Comparison of ENCODE assay signal across 18 mouse cellular contexts in the genomic region with DNA sequence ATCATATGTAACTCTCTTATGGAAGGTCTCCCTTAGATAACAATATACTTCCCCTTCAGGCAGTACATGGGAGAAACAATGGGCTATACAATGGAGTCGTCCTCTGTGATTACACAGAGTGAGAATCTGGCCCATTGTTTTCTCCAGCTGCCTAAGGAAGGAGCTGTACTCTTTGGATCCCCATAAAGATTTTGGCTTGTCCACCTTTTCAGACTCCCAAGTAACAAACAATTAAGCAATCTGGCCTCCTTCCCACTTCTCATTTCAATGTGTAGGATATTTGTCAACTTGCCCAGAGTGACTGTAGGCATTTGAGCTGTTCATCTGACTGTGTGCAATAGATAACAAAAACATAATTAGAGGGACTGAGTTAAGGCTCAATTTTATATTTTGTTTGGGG. TPM values are rescaled to one million over a fixed set of nuclear protein-coding genes. Genes with fewer than 3 reads are reported as not detected.
DNase-seq lines count a peak whose midpoint lies in the region; ATAC-seq lines count a peak whose summit lies in the region.
"Had no signal": no experiment of that assay in that cellular context is flagged by ENCODE, and none has a peak within 500 bp of the region (broad histone marks: within the 10 kb centered on the region; RNA-seq: fewer than 3 reads in every experiment).

No protein-coding gene starts in this region.

- H3K9ac ChIP-seq in kidney, embryonic 14.5 days (ENCODE audit: low read depth, low read length): no peak overlapping the region
- H3K9ac ChIP-seq: forebrain, embryonic 13.5 days; liver, embryonic 12.5 days had no signal

- H3K36me3 ChIP-seq in kidney, embryonic 14.5 days (ENCODE audit: control insufficient read depth, insufficient read depth, low read length): no peaks in the 10 kb centered on the region
- H3K36me3 ChIP-seq: liver, embryonic 12.5 days had no signal

- ATAC-seq in megakaryocyte progenitor cell, adult 5-6 weeks (replicated peaks; ENCODE audit: poor library complexity): peak; percentile 63
- ATAC-seq in kidney, embryonic 14.5 days (ENCODE audit: low FRiP score, low TSS enrichment): no peak
- ATAC-seq: forebrain, embryonic 13.5 days; liver, embryonic 12.5 days had no signal

- H3K4me2 ChIP-seq in kidney, embryonic 14.5 days (replicated peaks; ENCODE audit: low read depth, low read length): no peak overlapping the region
- H3K4me2 ChIP-seq: forebrain, embryonic 13.5 days; heart, embryonic 11.5 days; liver, embryonic 12.5 days had no signal

- H3K9me3 ChIP-seq in kidney, embryonic 14.5 days (ENCODE audit: control insufficient read depth, low read length): no peaks in the 10 kb centered on the region
- H3K9me3 ChIP-seq: forebrain, embryonic 13.5 days; liver, embryonic 12.5 days had no signal

- WGBS in kidney, embryonic 14.5 days: 57% methylated on average over 1 of the region's 1 CpGs

- H3K27me3 ChIP-seq in kidney, embryonic 14.5 days (ENCODE audit: control insufficient read depth, insufficient read depth, low read length): no peaks in the 10 kb centered on the region
- H3K27me3 ChIP-seq: forebrain, embryonic 13.5 days; liver, embryonic 12.5 days had no signal

- H3K4me3 ChIP-seq in kidney, embryonic 14.5 days (ENCODE audit: low read length): no peak overlapping the region
- H3K4me3 ChIP-seq: forebrain, embryonic 13.5 days; gastrocnemius, adult 2 months; liver, embryonic 12.5 days had no signal

- no peak overlapping the region for H3K27ac ChIP-seq in kidney, embryonic 14.5 days (ENCODE audit: low read depth, low read length)
- H3K27ac ChIP-seq: forebrain, embryonic 13.5 days; gastrocnemius, adult 2 months; liver, embryonic 12.5 days had no signal

- H3K4me1 ChIP-seq in kidney, embryonic 14.5 days (ENCODE audit: control insufficient read depth, insufficient read depth, low read length): no peaks in the 10 kb centered on the region
- H3K4me1 ChIP-seq: liver, embryonic 12.5 days had no signal

- DNase-seq in heart, adult 9 months (ENCODE audit: low spot score in 2 of 2): peak; percentile 9 to 18
- DNase-seq in heart, adult 11 months: no peak
- peak; percentile 35 for DNase-seq in lung, postnatal 36 days
- no peak for DNase-seq in lung, adult 18-20 months
- peak; percentile 67 for DNase-seq in NIH3T3 (ENCODE audit: low read depth)
- DNase-seq in kidney, postnatal 25 days: no peak
- DNase-seq: adrenal gland, postnatal 25 days; cerebellum, adult 9-10 months; gastrocnemius, adult 2 months; kidney, adult 2 months; kidney, postnatal 36 days; layer of hippocampus, adult 9-11 months; right cerebral cortex, postnatal 14 days had no signal

RNA-seq across cellular contexts. Expression of a gene that starts 50.7 kb away (rescaled TPM):
- 0.32 and 0.69 TPM in 2 replicates for total RNA-seq in megakaryocyte progenitor cell, adult 5-6 weeks (2015)
- total RNA-seq in megakaryocyte progenitor cell, adult 5-6 weeks (2017): 0.24 TPM in 1 of 2 replicates, not detected in the other
- 3.9 and 4.6 TPM in 2 replicates for polyA plus RNA-seq in kidney, embryonic 14.5 days (2014; fragmentation: Nextera tagmentation; extraction: Ambion mirVana)
- polyA plus RNA-seq: forebrain, embryonic 13.5 days had no signal

Comparison
In these comparisons a context has a peak if more than half of its experiments do, and no peak if none do; other contexts are left out.
1. DNase-seq: peak in heart, adult 9 months (2 of 2), lung, postnatal 36 days (single experiment) and NIH3T3 (single experiment); none in heart, adult 11 months (single experiment), lung, adult 18-20 months (0 of 2) and kidney, postnatal 25 days (0 of 2).